Comparison of ENCODE assay signal across 1 mouse cellular context in the genomic region with DNA sequence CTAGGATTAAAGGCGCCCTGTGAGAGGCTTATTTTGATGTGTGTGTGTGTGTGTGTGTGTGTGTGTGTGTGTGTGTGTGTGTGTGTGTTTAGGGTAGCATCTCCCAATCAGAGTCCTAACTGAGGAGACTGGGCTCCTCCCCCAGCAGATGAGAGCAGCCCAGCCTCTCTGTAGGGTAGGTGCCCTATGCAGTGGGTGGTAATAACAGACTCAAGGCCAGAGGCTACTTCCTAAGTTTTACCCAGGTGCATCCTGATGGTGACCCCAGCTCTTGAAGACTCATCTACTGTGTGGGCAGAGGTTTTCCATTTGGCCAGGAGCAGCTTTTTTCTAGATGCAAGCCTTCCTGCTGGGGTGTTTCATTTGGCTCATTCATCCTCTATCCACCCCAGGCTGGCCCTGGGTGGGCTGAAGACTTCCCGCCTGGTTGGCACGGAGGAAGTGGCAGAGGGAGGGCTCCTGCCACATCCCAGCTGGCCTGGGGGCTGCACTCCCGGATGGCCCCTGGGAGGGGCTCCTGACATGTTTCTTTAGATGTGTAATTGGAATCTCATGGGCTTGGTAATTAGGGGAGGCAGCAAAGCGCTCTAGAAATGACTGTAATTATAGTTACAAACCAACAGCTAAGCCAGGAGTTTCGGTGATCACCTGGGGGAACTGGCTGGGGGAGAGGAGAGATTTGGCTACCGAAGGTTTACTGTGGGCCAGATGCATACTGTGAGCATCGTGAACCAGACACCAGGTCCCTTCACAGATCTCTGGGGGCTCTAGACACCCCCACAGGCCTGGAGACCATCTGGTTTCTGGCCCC.
TF ChIP-seq lines count a peak whose summit lies in the region.

No protein-coding gene starts in this region.

TF ChIP-seq in CH12.LX, 34 proteins besides CTCF, POLR2A, EP300 and RAD21 (continued from another document):
- peak; percentile 1; the same call in 1 of the 2 replicates for TF ChIP-seq SMC3 (IDR thresholded peaks at IDR 0.05; ENCODE audit: low read depth, low read length)
- TF ChIP-seq JUN (IDR thresholded peaks at IDR 0.05; ENCODE audit: insufficient read depth, low read depth, low read length) = peak; percentile 55
- TF ChIP-seq TCF12 (IDR thresholded peaks at IDR 0.05; ENCODE audit: low read depth, low read length) = peak; percentile 45; the same call in 1 of the 2 replicates
- no peak for TF ChIP-seq GABPA (IDR thresholded peaks at IDR 0.05; ENCODE audit: insufficient replicate concordance, low read depth, low read length)
- no peak for TF ChIP-seq POLR2AphosphoS2 (IDR thresholded peaks at IDR 0.05; ENCODE audit: low read depth, low read length)
- peak; percentile 3 for TF ChIP-seq BHLHE40 (IDR thresholded peaks at IDR 0.05; ENCODE audit: low read depth, low read length)
- TF ChIP-seq ZMIZ1 (IDR thresholded peaks at IDR 0.05; ENCODE audit: low read depth, low read length) = 0 out of 2 replicates have a peak, but pooled peaks have one; percentile 22
- TF ChIP-seq SIN3A (IDR thresholded peaks at IDR 0.05; ENCODE audit: low read length) = peak; percentile 72
- TF ChIP-seq ELF1 (IDR thresholded peaks at IDR 0.05; ENCODE audit: low read depth, low read length) = no peak
- no peak for TF ChIP-seq KAT2A (IDR thresholded peaks at IDR 0.05; ENCODE audit: insufficient replicate concordance, low read length)
- TF ChIP-seq JUND (conservative IDR thresholded peaks at IDR 0.05; ENCODE audit: low read depth, low read length) = peak; percentile 79
